Mouse (Mus musculus): Measurements from ENCODE around the gene Elovl3. TPM values are rescaled to one million over a fixed set of nuclear protein-coding genes. Genes with fewer than 3 reads are reported as not detected.

Gene Elovl3
- polyA plus RNA-seq, 1 experiment from 2014 or later = not detected

DNA sequence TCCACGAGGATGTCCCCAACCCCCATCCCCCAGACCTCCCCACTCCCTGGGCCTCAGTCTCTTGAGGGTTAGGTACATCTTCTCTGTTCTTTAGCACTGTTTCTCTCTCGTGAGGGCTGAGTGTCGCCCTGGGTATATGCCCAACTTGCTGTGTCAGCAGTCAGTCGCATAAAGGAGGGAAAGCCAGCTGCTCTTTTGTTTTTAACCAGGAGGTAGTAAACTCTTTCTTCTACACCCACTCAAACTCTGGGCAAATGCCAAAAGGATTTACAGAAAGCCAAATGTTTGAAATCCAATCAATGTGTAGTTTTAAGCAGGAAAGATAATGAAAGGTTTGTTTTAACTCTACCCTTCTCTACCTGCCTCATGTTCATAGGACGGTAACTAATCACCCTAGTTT lies 45.3 kb downstream of the Elovl3 start:
- no peak overlapping the region for H3K4me3 ChIP-seq (ENCODE audit: control insufficient read depth in 1 of 2, insufficient read depth in 1 of 2, low read depth in 1 of 2, low read length in 2 of 2)
- peaks cover 27% of the 10 kb centered on the region for H3K36me3 ChIP-seq (ENCODE audit: control insufficient read depth, insufficient read depth, low read length)
- ATAC-seq (ENCODE audit: insufficient number of reproducible peaks, insufficient read depth, low FRiP score, low read depth) = no peak
- H3K4me2 ChIP-seq (ENCODE audit: low read length) = no peak overlapping the region
- no peak overlapping the region for H3K9ac ChIP-seq (ENCODE audit: low read length)
- WGBS = 58% methylated on average over 5 of the region's 5 CpGs
- no peak overlapping the region for H3K27ac ChIP-seq (replicated peaks in 1 of 2; ENCODE audit: control insufficient read depth in 1 of 2, insufficient read depth in 1 of 2, low read depth in 2 of 2, low read length in 2 of 2)
- no peaks in the 10 kb centered on the region for H3K9me3 ChIP-seq (ENCODE audit: control insufficient read depth, low read length)
- no peaks in the 10 kb centered on the region for H3K27me3 ChIP-seq (ENCODE audit: control insufficient read depth, insufficient read depth, low read length)
- H3K4me1 ChIP-seq (ENCODE audit: control insufficient read depth in 2 of 2, insufficient read depth in 2 of 2, low read length in 2 of 2) = peaks cover 0 to 3% of the 10 kb centered on the region in 2 experiments; a peak in 2 of 4 replicates

DNA sequence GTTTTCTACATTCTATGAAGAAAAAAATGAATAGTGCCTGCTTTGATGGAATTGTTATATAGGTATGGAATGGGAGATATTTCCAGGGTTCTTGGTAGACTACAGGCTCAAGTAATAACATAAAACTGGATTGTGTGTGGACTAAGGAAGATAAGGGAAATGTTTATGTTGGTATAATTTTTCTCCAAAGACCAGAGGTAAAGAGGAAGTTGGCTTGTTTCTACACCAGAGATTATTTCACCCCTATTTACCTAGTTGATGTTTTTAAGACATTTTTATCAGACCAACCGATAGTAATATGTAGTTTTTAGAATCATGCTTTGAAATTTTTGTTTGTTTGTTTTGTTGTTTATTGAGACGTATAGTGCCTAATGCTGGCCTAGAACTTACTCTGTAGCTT lies 48.6 kb downstream of the Elovl3 start:
- Histone ChIP-seq H3K4me1 (ENCODE audit: control insufficient read depth in 2 of 2, insufficient read depth in 2 of 2, low read length in 2 of 2) (peaks cover 0 to 3% of the 10 kb centered on the region in 2 experiments; a peak in 2 of 4 replicates), H3K4me2 (ENCODE audit: low read length) (no peak overlapping the region), H3K4me3 (ENCODE audit: control insufficient read depth in 1 of 2, insufficient read depth in 1 of 2, low read depth in 1 of 2, low read length in 2 of 2) (no peak overlapping the region), H3K27ac (replicated peaks in 1 of 2; ENCODE audit: control insufficient read depth in 1 of 2, insufficient read depth in 1 of 2, low read depth in 2 of 2, low read length in 2 of 2) (no peak overlapping the region), H3K9ac (ENCODE audit: low read length) (no peak overlapping the region), H3K36me3 (ENCODE audit: control insufficient read depth, insufficient read depth, low read length) (peaks cover 15% of the 10 kb centered on the region), H3K27me3 (ENCODE audit: control insufficient read depth, insufficient read depth, low read length) (no peaks in the 10 kb centered on the region), H3K9me3 (ENCODE audit: control insufficient read depth, low read length) (no peaks in the 10 kb centered on the region)
- WGBS = 86% methylated on average over 2 of the region's 2 CpGs
- no peak for ATAC-seq (ENCODE audit: insufficient number of reproducible peaks, insufficient read depth, low FRiP score, low read depth)

DNA sequence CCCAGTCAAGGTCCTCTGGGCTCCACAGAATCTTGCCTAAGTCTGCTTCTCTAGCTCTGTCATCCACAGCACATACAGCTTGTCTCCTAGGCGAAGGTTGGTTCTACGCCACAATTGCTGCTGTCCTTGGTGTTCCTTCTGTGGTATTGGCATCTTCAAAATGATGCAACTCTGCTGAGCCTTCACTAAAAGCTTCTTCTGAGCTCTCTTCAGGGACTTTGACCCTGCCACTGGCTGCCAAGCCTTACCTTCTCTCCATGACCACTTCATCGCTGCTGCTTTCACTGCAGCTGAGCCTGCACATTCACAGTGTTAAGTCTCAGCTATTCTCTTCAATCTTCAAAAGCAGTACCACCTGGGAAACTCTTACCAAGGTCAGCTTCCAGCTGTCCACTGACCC lies 50.5 kb downstream of the Elovl3 start:
- H3K9me3 ChIP-seq (ENCODE audit: control insufficient read depth, low read length) = no peaks in the 10 kb centered on the region
- no peak overlapping the region for H3K4me2 ChIP-seq (ENCODE audit: low read length)
- H3K9ac ChIP-seq (ENCODE audit: low read length) = no peak overlapping the region; the same call in 1 of the 2 replicates
- peaks cover 15% of the 10 kb centered on the region for H3K36me3 ChIP-seq (ENCODE audit: control insufficient read depth, insufficient read depth, low read length)
- WGBS = 89% methylated on average over 3 of the region's 3 CpGs
- no peak for ATAC-seq (ENCODE audit: insufficient number of reproducible peaks, insufficient read depth, low FRiP score, low read depth)
- H3K27ac ChIP-seq (replicated peaks in 1 of 2; ENCODE audit: control insufficient read depth in 1 of 2, insufficient read depth in 1 of 2, low read depth in 2 of 2, low read length in 2 of 2) = no peak overlapping the region
- peaks cover 0 to 10% of the 10 kb centered on the region in 2 experiments for H3K4me1 ChIP-seq (ENCODE audit: control insufficient read depth in 2 of 2, insufficient read depth in 2 of 2, low read length in 2 of 2)
- H3K27me3 ChIP-seq (ENCODE audit: control insufficient read depth, insufficient read depth, low read length) = no peaks in the 10 kb centered on the region
- H3K4me3 ChIP-seq (ENCODE audit: control insufficient read depth in 1 of 2, insufficient read depth in 1 of 2, low read depth in 1 of 2, low read length in 2 of 2) = no peak overlapping the region

Other genes starting within 250 kb of the Elovl3 start
- gene Armh3, start 133.4 kb upstream of the Elovl3 start, polyA plus RNA-seq (2014; fragmentation: Nextera tagmentation; extraction: Ambion mirVana) = 13.9 and 14.1 TPM in 2 replicates
- gene Hps6, start 128.4 kb upstream of the Elovl3 start, polyA plus RNA-seq (2014; fragmentation: Nextera tagmentation; extraction: Ambion mirVana) = 3.3 and 4.0 TPM in 2 replicates
- gene Pprc1, start 87.0 kb upstream of the Elovl3 start, polyA plus RNA-seq (2014; fragmentation: Nextera tagmentation; extraction: Ambion mirVana) = 24.6 and 26.4 TPM in 2 replicates
- gene Ldb1, start 86.7 kb upstream of the Elovl3 start, polyA plus RNA-seq (2014; fragmentation: Nextera tagmentation; extraction: Ambion mirVana) = 58.8 and 66.5 TPM in 2 replicates
- 36.5 and 37.1 TPM in 2 replicates for gene Nolc1, start 56.0 kb upstream of the Elovl3 start, polyA plus RNA-seq (2014; fragmentation: Nextera tagmentation; extraction: Ambion mirVana)
- gene Pitx3, start 16.4 kb downstream of the Elovl3 start, polyA plus RNA-seq (2014; fragmentation: Nextera tagmentation; extraction: Ambion mirVana) = 0.51 and 0.66 TPM in 2 replicates
- gene Gbf1, start 20.6 kb downstream of the Elovl3 start, polyA plus RNA-seq (2014; fragmentation: Nextera tagmentation; extraction: Ambion mirVana) = 43.5 and 45.0 TPM in 2 replicates
- 7.0 and 7.4 TPM in 2 replicates for gene Nfkb2, start 172.4 kb downstream of the Elovl3 start, polyA plus RNA-seq (2014; fragmentation: Nextera tagmentation; extraction: Ambion mirVana)
- gene Psd, start 195.3 kb downstream of the Elovl3 start, polyA plus RNA-seq (2014; fragmentation: Nextera tagmentation; extraction: Ambion mirVana) = 6.0 and 7.4 TPM in 2 replicates
- gene Fbxl15, start 196.3 kb downstream of the Elovl3 start, polyA plus RNA-seq (2014; fragmentation: Nextera tagmentation; extraction: Ambion mirVana) = 10.4 and 11.8 TPM in 2 replicates
- gene Cuedc2, start 206.8 kb downstream of the Elovl3 start, polyA plus RNA-seq (2014; fragmentation: Nextera tagmentation; extraction: Ambion mirVana) = 125 and 128 TPM in 2 replicates
- gene Mfsd13a, start 209.2 kb downstream of the Elovl3 start, polyA plus RNA-seq (2014; fragmentation: Nextera tagmentation; extraction: Ambion mirVana) = 4.4 and 6.4 TPM in 2 replicates
- 0.62 and 1.8 TPM in 2 replicates for gene 2310034G01Rik, start 218.4 kb downstream of the Elovl3 start, polyA plus RNA-seq (2014; fragmentation: Nextera tagmentation; extraction: Ambion mirVana)

All from heart, embryonic 14.5 days (tissue).